Mouse (Mus musculus) kidney, adult 2 months (tissue): ENCODE data around the gene Ccdc162.

Experiments
- CTCF ChIP-seq: fragments of 200-500 bp; conservative IDR thresholded peaks from 2 replicates; pipeline ENCODE4 v1.5.1; 2011; ENCODE audit warnings: low read depth, mild to moderate bottlenecking, control low read depth, low read length, moderate library complexity, mixed read lengths; ENCODE audit not compliant: insufficient read depth, insufficient read length
- POLR2A ChIP-seq: fragments of 200-500 bp; IDR thresholded peaks from one replicate; pipeline ENCODE4 v1.6.1; 2011; ENCODE audit warnings: low read depth, low read length, control low read depth

DNA sequence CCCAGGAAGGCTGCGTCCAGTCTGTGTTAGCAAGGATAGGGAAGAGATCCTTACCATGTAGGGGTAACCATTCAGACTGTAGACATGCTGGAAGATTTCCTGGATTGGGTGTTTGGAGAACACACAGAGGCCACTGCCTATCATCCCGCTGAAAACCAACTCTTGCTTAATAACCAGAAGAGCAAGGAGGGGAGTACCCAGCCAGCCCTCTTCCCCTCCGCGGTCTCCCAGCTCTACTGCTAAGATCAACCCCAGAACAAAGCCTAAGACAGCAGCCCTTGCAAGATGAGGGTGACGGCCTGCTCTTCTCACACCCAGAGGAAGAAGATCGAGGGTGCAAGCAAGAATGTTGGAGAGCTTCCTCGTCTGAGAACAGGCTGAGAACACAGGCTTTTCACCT is 227.6 kb downstream of the Ccdc162 start:
- TF ChIP-seq CTCF: no peak
- TF ChIP-seq POLR2A: no peak
